8 mouse cellular contexts compared by ENCODE assay signal in the genomic region with DNA sequence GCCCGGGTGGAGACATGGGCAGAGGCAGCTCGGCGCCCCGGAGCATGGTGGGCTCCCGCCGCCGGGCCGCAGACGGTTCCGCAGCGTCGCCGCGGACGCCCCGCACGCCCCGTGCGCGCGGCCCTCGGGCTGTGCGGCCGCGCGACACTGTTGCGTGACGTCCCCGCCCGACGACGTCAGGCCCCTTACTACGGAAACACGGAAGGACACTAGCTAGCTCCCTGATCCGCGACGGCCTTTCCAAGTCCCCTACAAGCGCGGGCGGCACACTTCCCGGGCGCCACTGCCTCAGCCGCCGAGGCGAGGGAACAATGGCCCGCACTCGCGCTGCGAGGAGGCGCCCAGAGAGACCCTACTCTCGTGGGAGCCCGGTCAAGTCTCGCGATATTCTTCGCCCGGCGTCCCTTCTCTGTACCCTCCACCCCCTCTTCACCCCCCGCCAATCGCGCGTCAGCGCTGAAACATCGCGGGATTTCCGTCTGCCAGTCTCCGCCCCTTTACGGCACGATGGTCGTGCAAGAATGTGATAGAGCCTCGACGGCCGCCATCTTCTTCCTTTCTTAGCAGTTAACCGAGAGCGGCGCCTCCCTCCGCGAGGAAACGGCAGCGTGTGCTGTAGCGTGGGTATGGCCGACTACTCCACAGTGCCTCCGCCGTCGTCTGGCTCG. TPM values are rescaled to one million over a fixed set of nuclear protein-coding genes. Genes with fewer than 3 reads are reported as not detected.
DNase-seq lines count a peak whose midpoint lies in the region; ATAC-seq lines count a peak whose summit lies in the region.

A gene (minus strand): TSS at position 336 of the 668 bp plus-strand sequence.
A gene (plus strand): TSS at position 456 of the 668 bp plus-strand sequence.

- ATAC-seq in hindbrain, embryonic 12.5 days (ENCODE audit: low FRiP score) = peak; percentile 97

- peak within 1 kb of the TSS; percentile 98 for H3K4me3 ChIP-seq in hindbrain, embryonic 12.5 days

- peak within 1 kb of the TSS; percentile 95 for H3K4me2 ChIP-seq in hindbrain, embryonic 12.5 days (replicated peaks)

- DNase-seq in Muller cell, postnatal 12 days (ENCODE audit: inconsistent ontology term) = peak; percentile 98
- peak; percentile 99 for DNase-seq in cerebellum, adult 9-11 months
- DNase-seq in frontal cortex, postnatal 10 days (ENCODE audit: low spot score in 2 of 2) = peak; percentile 98 to 100
- DNase-seq in layer of hippocampus, postnatal 14 days (ENCODE audit: low spot score in 2 of 2) = peak; percentile 100
- peak; percentile 100 for DNase-seq in lung, postnatal 14 days
- peak; percentile 98 for DNase-seq in retina, adult 2 months (ENCODE audit: low read depth, low spot score)
- DNase-seq in thymus, postnatal 36 days = peak; percentile 100

- H3K27ac ChIP-seq in hindbrain, embryonic 12.5 days = peak within 1 kb of the TSS; percentile 100

- peak within 1 kb of the TSS; percentile 100 for H3K9ac ChIP-seq in hindbrain, embryonic 12.5 days

- H3K4me1 ChIP-seq in hindbrain, embryonic 12.5 days = peaks cover 27% of the 10 kb centered on the region

- H3K27me3 ChIP-seq in hindbrain, embryonic 12.5 days = no peaks in the 10 kb centered on the region

- WGBS in hindbrain, embryonic 12.5 days = under 1% methylated on average over 85 of the region's 85 CpGs

- H3K9me3 ChIP-seq in hindbrain, embryonic 12.5 days (replicated peaks) = no peaks in the 10 kb centered on the region

- no peaks in the 10 kb centered on the region for H3K36me3 ChIP-seq in hindbrain, embryonic 12.5 days

RNA-seq across cellular contexts. Expression of the first gene that starts in this region (rescaled TPM):
- 32.3 and 32.9 TPM in 2 replicates for polyA plus RNA-seq in hindbrain, embryonic 12.5 days (2016; fragmentation: Nextera tagmentation; extraction: Ambion mirVana)
- total RNA-seq in layer of hippocampus, postnatal 14 days (2021) = 10 to 100 TPM; 52.9 to 54.0 TPM

RNA-seq across cellular contexts. Expression of the second gene that starts in this region (rescaled TPM):
- polyA plus RNA-seq in hindbrain, embryonic 12.5 days (2016; fragmentation: Nextera tagmentation; extraction: Ambion mirVana) = 359 and 362 TPM in 2 replicates
- total RNA-seq in layer of hippocampus, postnatal 14 days (2021) = 100 to 1,000 TPM; 119 to 133 TPM

Comparison
In these comparisons a context has a peak if more than half of its experiments do, and no peak if none do; other contexts are left out.
1. Peak in every context shown above with its lines: DNase-seq, ATAC-seq, H3K4me3 ChIP-seq and H3K27ac ChIP-seq.